Mouse (Mus musculus) G1E (cell line): ENCODE measurements around the gene Fam155a. TPM values are rescaled to one million over a fixed set of nuclear protein-coding genes. Genes with fewer than 3 reads are reported as not detected.

Experiments
- ATAC-seq: 2 replicates; pipeline ENCODE4 v1.8.0; 2016; ENCODE audit warnings: mild to moderate bottlenecking; ENCODE audit not compliant: insufficient number of reproducible peaks, poor library complexity, low FRiP score, severe bottlenecking; ENCODE audit errors: extremely low read depth
- DNase-seq: peaks from one replicate; pipeline ENCODE4 v3.0.0; 2012; ENCODE audit warnings: low spot score
- H3K27me3 ChIP-seq: 2 replicates; pipeline ENCODE4 v1.6.1; 2012; ENCODE audit warnings: mild to moderate bottlenecking, low read length, inconsistent platforms; ENCODE audit not compliant: insufficient read depth
- H3K36me3 ChIP-seq: replicated peaks from 2 replicates; pipeline ENCODE3; 2012; ENCODE audit warnings: mild to moderate bottlenecking, inconsistent platforms
- H3K4me1 ChIP-seq: 2 replicates; pipeline ENCODE4 v1.6.1; 2012; ENCODE audit warnings: low read depth, low read length, inconsistent platforms, mixed read lengths; ENCODE audit not compliant: insufficient read depth
- H3K4me3 ChIP-seq: 2 replicates; pipeline ENCODE4 v1.5.1; 2012; ENCODE audit warnings: low read depth, mild to moderate bottlenecking, inconsistent platforms, low read length, moderate library complexity, mixed read lengths
- H3K9me3 ChIP-seq: replicated peaks from 2 replicates; pipeline ENCODE4 v1.6.1; 2012; ENCODE audit warnings: inconsistent platforms
- CTCF ChIP-seq: IDR thresholded peaks from 2 replicates; pipeline ENCODE4 v1.5.1; 2012; ENCODE audit warnings: low read depth, low read length, inconsistent platforms, mixed read lengths
- GATA1 ChIP-seq: IDR thresholded peaks from 2 replicates; pipeline ENCODE4 v1.6.1; 2012; ENCODE audit warnings: borderline replicate concordance, low read length, inconsistent platforms, mixed read lengths
- GATA2 ChIP-seq: IDR thresholded peaks from 2 replicates; pipeline ENCODE4 v1.6.1; 2012; ENCODE audit warnings: low read depth, low read length, inconsistent platforms, borderline replicate concordance
- POLR2AphosphoS5 ChIP-seq: IDR thresholded peaks from 2 replicates; pipeline ENCODE4 v1.6.1; 2012; ENCODE audit warnings: low read depth, low read length, inconsistent platforms; ENCODE audit not compliant: insufficient replicate concordance
- TAL1 ChIP-seq: conservative IDR thresholded peaks from 2 replicates; pipeline ENCODE4 v1.6.1; 2012; ENCODE audit warnings: low read depth, low read length, inconsistent platforms, mixed read lengths
- polyA plus RNA-seq: library from polyadenylated mRNA; stranded (reverse); fragments of >175 nt; gene quantifications from 2 replicates; pipeline ENCODE4 v1.2.3, GENCODE M21; 2012
- total RNA-seq, 2 experiments: library from RNA; stranded (forward) in 1 of 2; stranded (reverse) in 1 of 2; fragments of 200-1000 nt in 1 of 2; fragments of >200 nt in 1 of 2; fragmentation: Nextera tagmentation in 1 of 2; gene quantifications; 2 replicates each; pipeline ENCODE4 v1.2.3; 2014 to 2017

Gene Fam155a
- total and polyA plus RNA-seq, 3 experiments: 0.27 TPM; not detected in 2

GRCm38 (mm10) chr8:9264378-9264777 is 506.6 kb downstream of the Fam155a start:
- Histone ChIP-seq H3K4me3 (no peak overlapping the region), H3K4me1 (no peaks in the 10 kb centered on the region), H3K9me3 (no peaks in the 10 kb centered on the region), H3K27me3 (no peaks in the 10 kb centered on the region), H3K36me3 (no peaks in the 10 kb centered on the region)
- no peak for DNase-seq
- no peak for ATAC-seq
- TF ChIP-seq TAL1 (no peak), GATA2 (no peak), POLR2AphosphoS5 (no peak), GATA1 (no peak), CTCF (no peak)

- no peak overlapping the region for H3K4me3 ChIP-seq
- DNase-seq: no peak
- no peaks in the 10 kb centered on the region for H3K9me3 ChIP-seq
- H3K27me3 ChIP-seq: no peaks in the 10 kb centered on the region
- no peaks in the 10 kb centered on the region for H3K36me3 ChIP-seq
- TF ChIP-seq TAL1 (no peak), POLR2AphosphoS5 (no peak), GATA1 (no peak), CTCF (no peak), GATA2 (no peak)
- no peak for ATAC-seq
- no peaks in the 10 kb centered on the region for H3K4me1 ChIP-seq
Measured at GRCm38 (mm10) chr8:9261527-9261926, 509.4 kb downstream of the Fam155a start.

- Histone ChIP-seq H3K4me1 (no peaks in the 10 kb centered on the region), H3K27me3 (no peaks in the 10 kb centered on the region), H3K9me3 (no peaks in the 10 kb centered on the region), H3K36me3 (no peaks in the 10 kb centered on the region), H3K4me3 (no peak overlapping the region)
- DNase-seq (no peak), ATAC-seq (no peak)
- TF ChIP-seq TAL1: no peak
- no peak for TF ChIP-seq GATA2
- no peak for TF ChIP-seq POLR2AphosphoS5
- no peak for TF ChIP-seq CTCF
- no peak for TF ChIP-seq GATA1
Measured at GRCm38 (mm10) chr8:9255316-9255715, 515.6 kb downstream of the Fam155a start.

DNA sequence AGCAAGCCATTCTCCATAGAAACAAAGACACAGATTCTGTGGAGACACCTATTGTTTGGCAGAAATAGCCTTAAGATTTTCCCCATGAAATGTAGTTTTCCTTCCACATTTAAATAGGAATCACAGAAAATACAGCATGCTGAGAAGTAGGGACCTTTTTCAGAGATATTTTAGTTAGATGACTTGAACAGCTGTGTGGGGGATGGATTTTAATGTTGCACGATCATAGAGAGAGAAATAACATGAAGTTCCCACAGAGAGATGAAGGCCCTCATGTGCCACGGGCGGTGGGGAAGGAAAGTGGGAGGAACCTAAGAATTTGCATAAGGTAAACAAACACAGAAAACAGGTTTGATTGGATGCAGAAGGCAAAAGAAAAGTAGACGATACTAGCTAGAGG is 518.0 kb downstream of the Fam155a start:
- ATAC-seq (no peak), DNase-seq (no peak)
- no peak overlapping the region for H3K4me3 ChIP-seq
- H3K4me1 ChIP-seq: no peaks in the 10 kb centered on the region
- no peaks in the 10 kb centered on the region for H3K36me3 ChIP-seq
- H3K27me3 ChIP-seq: no peaks in the 10 kb centered on the region
- H3K9me3 ChIP-seq: no peaks in the 10 kb centered on the region
- TF ChIP-seq CTCF (no peak), POLR2AphosphoS5 (no peak), GATA2 (no peak), TAL1 (no peak), GATA1 (no peak)

DNA sequence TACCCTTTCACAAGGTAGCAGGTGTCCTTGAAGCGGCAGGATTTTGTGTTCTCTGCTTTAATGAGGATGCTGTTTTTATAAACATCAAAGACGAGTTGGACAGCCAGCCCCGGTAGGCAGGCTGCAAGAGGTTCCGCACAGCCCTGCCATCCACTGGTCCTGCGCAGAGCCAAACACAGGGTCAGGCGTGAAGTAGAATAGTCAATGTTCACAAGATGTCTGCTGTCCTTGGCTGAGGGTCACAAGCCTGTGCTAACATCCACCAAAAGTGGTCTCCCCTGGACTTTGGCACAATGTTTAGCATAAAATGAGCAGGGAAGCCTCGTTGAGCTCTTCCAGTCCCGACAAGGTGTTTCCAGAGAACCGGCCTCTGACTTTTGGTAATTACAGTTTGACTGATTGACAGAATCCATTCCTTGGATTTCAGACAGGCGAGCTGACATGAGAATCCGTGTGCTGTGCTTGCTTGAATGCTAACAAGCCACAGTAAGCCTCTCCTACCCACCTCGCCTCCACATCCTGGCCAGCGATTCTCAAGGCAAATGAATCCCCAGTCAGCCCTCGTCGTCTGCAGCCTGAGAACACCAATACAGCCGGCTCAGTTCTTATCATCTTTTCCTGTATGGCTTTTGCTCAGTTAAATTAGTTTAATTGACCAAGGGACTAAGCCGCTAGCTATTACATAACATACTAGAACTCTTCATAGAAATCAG is 522.7 kb downstream of the Fam155a start:
- H3K9me3 ChIP-seq: no peaks in the 10 kb centered on the region
- H3K4me3 ChIP-seq: no peak overlapping the region
- no peak for ATAC-seq
- no peak for DNase-seq
- no peaks in the 10 kb centered on the region for H3K4me1 ChIP-seq
- H3K36me3 ChIP-seq: no peaks in the 10 kb centered on the region
- no peak for TF ChIP-seq TAL1
- TF ChIP-seq GATA1: no peak
- no peak for TF ChIP-seq GATA2
- TF ChIP-seq CTCF: no peak
- no peak for TF ChIP-seq POLR2AphosphoS5
- H3K27me3 ChIP-seq: no peaks in the 10 kb centered on the region

- DNase-seq (no peak), ATAC-seq (no peak)
- Histone ChIP-seq H3K27me3 (no peaks in the 10 kb centered on the region), H3K36me3 (no peaks in the 10 kb centered on the region), H3K9me3 (no peaks in the 10 kb centered on the region), H3K4me1 (no peaks in the 10 kb centered on the region), H3K4me3 (no peak overlapping the region)
- TF ChIP-seq TAL1: no peak
Measured at GRCm38 (mm10) chr8:9245994-9246393, 525.0 kb downstream of the Fam155a start.
